Mouse (Mus musculus) CH12.LX (cell line): ENCODE measurements around the gene Pxt1. TPM values are rescaled to one million over a fixed set of nuclear protein-coding genes. Genes with fewer than 3 reads are reported as not detected.
A peak's percentile ranks its signal among the peaks of the same experiment; 100 is the strongest.

ENCODE experiments used
- DNase-seq: peaks from one replicate; pipeline ENCODE4 v3.0.0-alpha.2; 2013; ENCODE audit errors: extremely low read depth
- H3K27ac ChIP-seq: 2 replicates; pipeline ENCODE4 v1.5.1; 2012; ENCODE audit warnings: low read depth, mild to moderate bottlenecking, control low read depth, moderate library complexity; ENCODE audit not compliant: insufficient read depth
- H3K27me3 ChIP-seq: replicated peaks from 2 replicates; pipeline ENCODE3; 2012; ENCODE audit warnings: inconsistent platforms
- H3K36me3 ChIP-seq, 2 experiments: replicated peaks in 1 of 2; 2 replicates each; pipeline versions ENCODE3 to v1.6.1; 2012; ENCODE audit warnings: inconsistent platforms in 1 of 2, low read length in 1 of 2, mild to moderate bottlenecking in 1 of 2, mixed read lengths in 1 of 2, moderate library complexity in 1 of 2; ENCODE audit not compliant: control insufficient read depth in 1 of 2, insufficient read depth in 1 of 2
- H3K4me1 ChIP-seq, 2 experiments: 2 replicates each; pipeline ENCODE4 v1.6.1; 2012; ENCODE audit warnings: inconsistent platforms in 1 of 2, moderate library complexity in 1 of 2; ENCODE audit not compliant: insufficient read depth in 2 of 2, control insufficient read depth in 1 of 2
- H3K4me2 ChIP-seq: 2 replicates; pipeline ENCODE4 v1.6.1; 2012; ENCODE audit warnings: low read depth, mild to moderate bottlenecking, control low read depth; ENCODE audit not compliant: poor library complexity, insufficient read depth, severe bottlenecking
- H3K4me3 ChIP-seq, 3 experiments: fragments of 150-350 bp in 1 of 3; sonication (generic) in 1 of 3; replicated peaks in 1 of 3; 2 replicates each; pipeline versions ENCODE3 to v1.5.1; 2011 to 2012; ENCODE audit warnings: low read depth in 2 of 3, low read length in 2 of 3, mild to moderate bottlenecking in 2 of 3, moderate library complexity in 2 of 3, control low read depth in 1 of 3, improper control_type of control experiment in 1 of 3, inconsistent platforms in 1 of 3, mixed read lengths in 1 of 3; ENCODE audit not compliant: poor library complexity in 1 of 3
- H3K79me2 ChIP-seq: replicated peaks from 2 replicates; pipeline ENCODE4 v1.6.1; 2012; ENCODE audit warnings: mild to moderate bottlenecking, moderate library complexity; ENCODE audit not compliant: control insufficient read depth, poor library complexity, insufficient read depth, severe bottlenecking; ENCODE audit errors: extremely low read depth
- H3K9ac ChIP-seq: 2 replicates; pipeline ENCODE4 v1.6.1; 2012; ENCODE audit warnings: low read depth, mild to moderate bottlenecking, control low read depth, moderate library complexity; ENCODE audit not compliant: insufficient read depth
- H3K9me3 ChIP-seq: replicated peaks from 2 replicates; pipeline ENCODE3; 2012; ENCODE audit warnings: low read length, inconsistent platforms, mixed read lengths
- BHLHE40 ChIP-seq: IDR thresholded peaks from 2 replicates; pipeline ENCODE4 v1.6.1; 2011; ENCODE audit warnings: mild to moderate bottlenecking, low read depth, low read length, improper control_type of control experiment
- CHD1 ChIP-seq: IDR thresholded peaks from 2 replicates; pipeline ENCODE4 v1.6.1; 2012; ENCODE audit warnings: low read depth, low read length, improper control_type of control experiment, inconsistent platforms
- CTCF ChIP-seq, 2 experiments: IDR thresholded peaks in 1 of 2; conservative IDR thresholded peaks in 1 of 2; 2 replicates each; pipeline ENCODE4 v1.5.1; 2011 to 2012; ENCODE audit warnings: low read depth in 2 of 2, low read length in 2 of 2, improper control_type of control experiment in 1 of 2, inconsistent platforms in 1 of 2, mild to moderate bottlenecking in 1 of 2, moderate library complexity in 1 of 2
- EP300 ChIP-seq: IDR thresholded peaks from 2 replicates; pipeline ENCODE4 v1.6.1; 2011; ENCODE audit warnings: low read length, improper control_type of control experiment
- HCFC1 ChIP-seq: IDR thresholded peaks from 2 replicates; pipeline ENCODE4 v1.6.1; 2012; ENCODE audit warnings: low read depth, mild to moderate bottlenecking, inconsistent platforms, low read length, improper control_type of control experiment
- IRF4 ChIP-seq: IDR thresholded peaks from 2 replicates; pipeline ENCODE4 v1.6.1; 2014; ENCODE audit warnings: low read depth, mild to moderate bottlenecking, inconsistent platforms, low read length, improper control_type of control experiment
- JUN ChIP-seq: IDR thresholded peaks from 2 replicates; pipeline ENCODE4 v1.6.1; 2011; ENCODE audit warnings: low read depth, mild to moderate bottlenecking, low read length, improper control_type of control experiment, moderate library complexity; ENCODE audit not compliant: insufficient read depth
- MAX ChIP-seq: IDR thresholded peaks from 2 replicates; pipeline ENCODE4 v1.6.1; 2011; ENCODE audit warnings: low read length, improper control_type of control experiment
- NELFE ChIP-seq: IDR thresholded peaks from 2 replicates; pipeline ENCODE4 v1.6.1; 2011; ENCODE audit warnings: low read depth, low read length, improper control_type of control experiment
- NRF1 ChIP-seq: IDR thresholded peaks from 2 replicates; pipeline ENCODE4 v1.6.1; 2014; ENCODE audit warnings: low read depth, mild to moderate bottlenecking, inconsistent platforms, low read length, improper control_type of control experiment, moderate library complexity
- PAX5 ChIP-seq: IDR thresholded peaks from 2 replicates; pipeline ENCODE4 v1.6.1; 2012; ENCODE audit warnings: low read length, inconsistent platforms, mixed read lengths
- POLR2A ChIP-seq: IDR thresholded peaks from 2 replicates; pipeline ENCODE4 v1.6.1; 2011; ENCODE audit warnings: low read depth, mild to moderate bottlenecking, improper control_type of control experiment, low read length
- RAD21 ChIP-seq: IDR thresholded peaks from 2 replicates; pipeline ENCODE4 v1.6.1; 2011; ENCODE audit warnings: low read depth, mild to moderate bottlenecking, low read length, improper control_type of control experiment, moderate library complexity
- SIN3A ChIP-seq: IDR thresholded peaks from 2 replicates; pipeline ENCODE4 v1.6.1; 2012; ENCODE audit warnings: low read length, improper control_type of control experiment, inconsistent platforms
- UBTF ChIP-seq: IDR thresholded peaks from 2 replicates; pipeline ENCODE4 v1.6.1; 2012; ENCODE audit warnings: low read depth, mild to moderate bottlenecking, inconsistent platforms, low read length, improper control_type of control experiment, moderate library complexity
- USF1 ChIP-seq: IDR thresholded peaks from 2 replicates; pipeline ENCODE4 v1.6.1; 2014; ENCODE audit warnings: low read depth, mild to moderate bottlenecking, inconsistent platforms, low read length, improper control_type of control experiment
- ZNF384 ChIP-seq: IDR thresholded peaks from 2 replicates; pipeline ENCODE4 v1.6.1; 2012; ENCODE audit warnings: low read depth, low read length, improper control_type of control experiment, inconsistent platforms
- dilution Hi-C: fragments of 300-500 bp; cut with MboI; formaldehyde crosslinking; loops from 2 replicates; pipeline ENCODE4 v1.14.3; 2020; ENCODE audit warnings: low sequenced_read_pairs; ENCODE audit not compliant: extremely low pct_unique_long_range_greater_than_20kb, extremely low pct_ligation_motif_present
- in situ Hi-C: fragments of 300-500 bp; cut with MboI; formaldehyde crosslinking; loops from 3 replicates; pipeline ENCODE4 v1.14.3; 2019; ENCODE audit warnings: low sequenced_read_pairs, low pct_ligation_motif_present, low pct_unique_long_range_greater_than_20kb, mixed read lengths
- polyA plus RNA-seq: library from polyadenylated mRNA; unstranded; fragments of >175 nt; gene quantifications from 2 replicates; pipeline ENCODE4 v1.2.1, GENCODE M21; 2012; ENCODE audit warnings: low read depth; ENCODE audit not compliant: insufficient read length
- total RNA-seq, 2 experiments: library from RNA; depleted of rRNA; stranded (reverse); fragments of 300-350 nt in 1 of 2; fragments of >200 nt in 1 of 2; gene quantifications; 2 replicates each; pipeline ENCODE4 v1.2.3; 2012 to 2014

Gene Pxt1
- total and polyA plus RNA-seq, 3 experiments: not detected

- no peak for DNase-seq
- dilution Hi-C loops: no loop called here
- Histone ChIP-seq H3K36me3 (no peaks in the 10 kb centered on the region), H3K4me3 (no peak within 1 kb of the TSS), H3K4me2 (no peak within 1 kb of the TSS), H3K79me2 (no peaks in the 10 kb centered on the region), H3K9me3 (no peaks in the 10 kb centered on the region), H3K27ac (no peak within 1 kb of the TSS), H3K9ac (no peak within 1 kb of the TSS), H3K4me1 (no peaks in the 10 kb centered on the region; a peak in 1 of 4 replicates), H3K27me3 (no peaks in the 10 kb centered on the region)
- in situ Hi-C loops: no loop called here
- TF ChIP-seq CHD1: no peak
- TF ChIP-seq NRF1: no peak
- no peak for TF ChIP-seq MAX
- no peak for TF ChIP-seq UBTF
- TF ChIP-seq IRF4: no peak
Measured at GRCm38 (mm10) chr17:28915060-28915628, 28.5 kb downstream of the Pxt1 start, which contains the start of gene 4930539E08Rik. Gene 4930539E08Rik (minus strand): TSS chr17:28915324.

- Histone ChIP-seq H3K36me3 (no peaks in the 10 kb centered on the region), H3K27ac (no peak overlapping the region), H3K9me3 (no peaks in the 10 kb centered on the region), H3K4me3 (no peak overlapping the region), H3K4me1 (no peaks in the 10 kb centered on the region; a peak in 1 of 4 replicates), H3K9ac (no peak overlapping the region), H3K27me3 (no peaks in the 10 kb centered on the region), H3K79me2 (no peaks in the 10 kb centered on the region), H3K4me2 (no peak overlapping the region)
- TF ChIP-seq JUN: no peak
- no peak for TF ChIP-seq USF1
- TF ChIP-seq HCFC1: no peak
- TF ChIP-seq NELFE: no peak
- TF ChIP-seq EP300: no peak
- no peak for TF ChIP-seq ZNF384
- TF ChIP-seq PAX5: no peak
- no peak for TF ChIP-seq SIN3A
- TF ChIP-seq RAD21: no peak
- dilution Hi-C loops: no loop called here
- in situ Hi-C loops: no loop called here
- no peak for DNase-seq
Measured at GRCm38 (mm10) chr17:28913940-28914339, 29.7 kb downstream of the Pxt1 start.

- Histone ChIP-seq H3K27ac (no peak overlapping the region), H3K79me2 (no peaks in the 10 kb centered on the region), H3K9ac (no peak overlapping the region), H3K36me3 (no peaks in the 10 kb centered on the region), H3K4me2 (no peak overlapping the region), H3K27me3 (no peaks in the 10 kb centered on the region), H3K4me3 (no peak overlapping the region), H3K9me3 (no peaks in the 10 kb centered on the region), H3K4me1 (no peaks in the 10 kb centered on the region; a peak in 1 of 4 replicates)
- no peak for DNase-seq
- in situ Hi-C loops (no loop called here), dilution Hi-C loops (no loop called here)
- TF ChIP-seq USF1 (no peak), POLR2A (no peak), CTCF (conservative IDR thresholded peaks at IDR 0.05 in 1 of 2, IDR thresholded peaks at IDR 0.05 in 1 of 2; ENCODE audit: low read depth in 2 of 2, low read length in 2 of 2) (no peak), BHLHE40 (peak; percentile 78)
Measured at GRCm38 (mm10) chr17:28913200-28913599, 30.4 kb downstream of the Pxt1 start.
